Mouse (Mus musculus) kidney, adult 2 months (tissue): ENCODE data around the gene Depdc5. TPM values are rescaled to one million over a fixed set of nuclear protein-coding genes. Genes with fewer than 3 reads are reported as not detected.
"Not testable (repeated sequence)": the region's sequence is repeated elsewhere in the genome, so short reads cannot be mapped to it uniquely, and the experiment has no call there.

Experiments
- DNase-seq: peaks from one replicate; pipeline ENCODE4 v3.0.0; 2021
- H3K27ac ChIP-seq: fragments of 200-500 bp; 2 replicates; pipeline ENCODE4 v1.5.1; 2012; ENCODE audit warnings: low read depth, low read length, control low read depth, inconsistent platforms; ENCODE audit not compliant: insufficient read depth
- H3K27me3 ChIP-seq: fragments of 200-500 bp; replicated peaks from 2 replicates; pipeline ENCODE4 v1.6.1; 2012; ENCODE audit warnings: mild to moderate bottlenecking, moderate library complexity, low read length, inconsistent platforms; ENCODE audit not compliant: control insufficient read depth, insufficient read depth
- H3K36me3 ChIP-seq: fragments of 200-500 bp; 2 replicates; pipeline ENCODE4 v1.6.1; 2012; ENCODE audit warnings: mild to moderate bottlenecking, moderate library complexity, low read length, inconsistent platforms; ENCODE audit not compliant: control insufficient read depth, insufficient read depth
- H3K4me1 ChIP-seq: fragments of 200-500 bp; 2 replicates; pipeline ENCODE4 v1.6.1; 2011; ENCODE audit warnings: low read length; ENCODE audit not compliant: control insufficient read depth, insufficient read depth
- H3K4me3 ChIP-seq: fragments of 200-500 bp; 2 replicates; pipeline ENCODE4 v1.5.1; 2011; ENCODE audit warnings: mild to moderate bottlenecking, low read depth, low read length, control low read depth; ENCODE audit not compliant: insufficient read depth
- CTCF ChIP-seq: fragments of 200-500 bp; conservative IDR thresholded peaks from 2 replicates; pipeline ENCODE4 v1.5.1; 2011; ENCODE audit warnings: low read depth, mild to moderate bottlenecking, control low read depth, low read length, moderate library complexity, mixed read lengths; ENCODE audit not compliant: insufficient read depth, insufficient read length
- POLR2A ChIP-seq: fragments of 200-500 bp; IDR thresholded peaks from one replicate; pipeline ENCODE4 v1.6.1; 2011; ENCODE audit warnings: low read depth, low read length, control low read depth
- WGBS: fragments of 180-500 bp; shearing (Covaris S2); methylation state at CpG from one replicate; pipeline ENCODE4 v1.1.7; 2018; 5-methylcytosine and 5-hydroxymethylcytosine counted together
- polyA plus RNA-seq: library from polyadenylated mRNA; depleted of rRNA; stranded (reverse); fragments of >200 nt; gene quantifications from 2 replicates; pipeline ENCODE4 v1.2.3, GENCODE M21; 2012; rRNA removed

Gene Depdc5
- 11.8 and 13.0 TPM in 2 replicates for polyA plus RNA-seq

DNA sequence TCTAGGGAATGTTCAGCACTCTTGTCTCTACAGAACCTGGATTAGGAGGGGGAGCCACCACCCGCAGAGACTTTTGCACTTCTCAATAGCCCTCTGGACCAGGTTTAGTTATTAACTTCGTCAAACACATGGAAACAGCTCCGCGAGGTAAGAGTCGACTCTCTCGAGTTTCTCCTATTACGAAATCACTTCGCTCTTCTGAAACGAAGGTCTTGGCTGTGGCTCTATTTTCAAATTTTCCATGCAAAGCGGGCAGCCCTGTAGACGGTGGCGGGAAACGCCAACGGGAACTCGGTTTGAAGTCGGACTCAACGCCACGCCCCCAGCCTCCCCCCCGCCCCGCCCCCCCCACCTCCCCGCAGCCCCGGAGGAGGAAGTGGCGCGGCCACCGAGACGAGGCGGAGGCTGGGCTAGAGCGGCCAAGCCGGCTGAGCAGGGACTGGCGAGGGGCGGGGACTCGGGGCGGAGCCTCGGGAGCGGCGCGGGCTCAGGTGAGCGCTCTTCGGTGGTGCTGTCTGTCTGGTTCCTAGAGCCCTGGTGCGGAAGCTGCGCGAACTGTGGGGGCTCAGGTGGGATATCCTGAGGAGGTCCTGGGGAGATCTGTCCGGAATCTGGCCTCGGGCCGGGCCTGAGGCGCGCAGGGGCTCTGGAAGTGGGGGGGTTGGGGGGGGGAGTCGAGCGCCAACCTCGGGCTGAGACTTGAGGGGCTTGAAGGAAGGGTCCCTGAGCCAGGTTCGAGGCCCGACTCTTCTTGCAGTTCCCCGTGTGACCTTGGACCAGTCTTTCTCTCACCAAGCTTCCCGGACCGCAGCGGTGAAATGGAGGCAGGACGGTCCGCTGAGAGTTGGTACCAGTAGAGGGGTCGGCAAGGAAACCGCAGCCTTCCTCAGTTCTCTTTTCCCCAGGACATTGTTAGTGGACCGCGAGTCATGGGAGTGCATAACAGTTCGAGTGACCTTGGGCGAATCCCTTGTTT is at the start of gene Depdc5:
Gene Depdc5, plus strand, starts transcription at position 449 of the 976 bp plus-strand sequence.
- Histone ChIP-seq H3K27ac (peak within 1 kb of the TSS; percentile 86), H3K36me3 (no peaks in the 10 kb centered on the region; the same call in 1 of the 2 replicates), H3K27me3 (no peaks in the 10 kb centered on the region), H3K4me1 (no peaks in the 10 kb centered on the region), H3K4me3 (peak within 1 kb of the TSS; percentile 83)
- under 1% methylated on average over 63 of the region's 64 CpGs for WGBS
- no peak for TF ChIP-seq CTCF
- TF ChIP-seq POLR2A = peak; percentile 34
- DNase-seq = peak; percentile 97

DNA sequence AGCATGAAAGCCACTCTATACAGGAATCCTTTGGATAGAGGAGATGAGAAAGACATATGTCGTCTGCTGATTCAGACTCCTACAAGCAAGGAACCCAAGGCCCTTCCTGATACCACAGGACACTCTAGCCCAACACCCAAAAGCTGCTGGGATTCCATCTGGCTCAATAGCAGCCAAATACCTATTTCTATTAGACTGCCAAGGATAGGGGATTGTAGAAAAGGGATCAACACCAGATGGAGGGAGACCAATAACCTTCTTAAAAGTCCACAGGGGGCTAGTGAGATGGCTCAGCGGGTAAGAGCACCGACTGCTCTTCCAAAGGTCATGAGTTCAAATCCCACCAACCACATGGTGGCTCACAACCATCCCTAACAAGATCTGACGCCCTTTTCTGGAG is 48.1 kb upstream of the Depdc5 start:
- Histone ChIP-seq H3K27me3 (no peaks in the 10 kb centered on the region), H3K27ac (no peak overlapping the region), H3K4me3 (no peak overlapping the region), H3K36me3 (no peaks in the 10 kb centered on the region; the same call in 1 of the 2 replicates), H3K4me1 (no peaks in the 10 kb centered on the region)
- no peak for TF ChIP-seq POLR2A
- TF ChIP-seq CTCF = no peak
- no peak for DNase-seq
- WGBS = over 99% methylated on average over 4 of the region's 4 CpGs

DNA sequence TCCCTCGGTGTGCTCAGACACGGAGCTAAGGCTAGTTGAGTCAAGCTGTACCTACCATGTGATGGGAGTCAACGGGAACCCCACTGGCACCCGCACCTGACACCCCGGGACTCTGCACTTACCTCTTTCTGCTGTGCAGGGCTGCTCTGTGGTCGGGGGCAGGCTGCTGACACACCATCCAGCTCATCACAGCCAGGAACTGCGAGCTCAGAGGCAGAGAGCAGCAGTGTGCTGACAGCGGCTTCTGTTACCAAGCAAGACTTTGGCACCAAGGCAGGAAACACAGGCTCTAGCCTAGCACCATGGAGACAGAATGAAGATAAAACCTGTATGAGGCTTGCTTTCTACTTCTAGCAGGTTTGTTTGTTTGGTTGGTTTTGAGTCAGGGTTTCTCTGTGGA is 43.0 kb upstream of the Depdc5 start:
- TF ChIP-seq POLR2A (no peak), CTCF (no peak)
- Histone ChIP-seq H3K27me3 (no peaks in the 10 kb centered on the region), H3K36me3 (no peaks in the 10 kb centered on the region; the same call in 1 of the 2 replicates), H3K4me1 (no peaks in the 10 kb centered on the region), H3K4me3 (no peak overlapping the region), H3K27ac (no peak overlapping the region)
- 93% methylated on average over 8 of the region's 8 CpGs for WGBS
- no peak for DNase-seq

DNA sequence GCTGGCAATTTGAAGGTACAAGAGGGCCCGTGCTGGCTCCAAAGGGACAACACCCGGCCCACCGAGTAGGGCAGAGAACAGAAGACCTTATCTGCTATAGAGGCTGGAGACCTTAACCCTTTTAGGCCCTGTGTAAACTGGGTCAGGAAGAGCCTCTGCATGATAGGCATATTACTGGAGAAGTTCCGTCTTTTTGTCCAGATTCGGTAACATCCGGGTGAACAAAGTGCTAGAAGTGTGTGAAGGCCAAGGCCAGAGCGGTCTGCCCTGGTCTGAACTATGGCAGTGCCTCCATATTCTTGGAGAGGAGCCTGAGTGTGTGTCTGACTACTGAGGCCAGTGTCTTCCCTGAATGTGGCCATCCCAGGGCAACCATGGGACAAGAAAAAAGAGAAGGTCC is 36.5 kb upstream of the Depdc5 start, which contains the start of gene Gm20671:
Gene Gm20671, minus strand, starts transcription at position 101 of the 400 bp plus-strand sequence.
- TF ChIP-seq CTCF (no peak), POLR2A (no peak)
- H3K27ac ChIP-seq = no peak within 1 kb of the TSS
- no peak within 1 kb of the TSS for H3K4me3 ChIP-seq
- DNase-seq = no peak
- H3K4me1 ChIP-seq = no peaks in the 10 kb centered on the region
- no peaks in the 10 kb centered on the region; the same call in 1 of the 2 replicates for H3K36me3 ChIP-seq
- WGBS = 92% methylated on average over 7 of the region's 7 CpGs
- H3K27me3 ChIP-seq = no peaks in the 10 kb centered on the region

DNA sequence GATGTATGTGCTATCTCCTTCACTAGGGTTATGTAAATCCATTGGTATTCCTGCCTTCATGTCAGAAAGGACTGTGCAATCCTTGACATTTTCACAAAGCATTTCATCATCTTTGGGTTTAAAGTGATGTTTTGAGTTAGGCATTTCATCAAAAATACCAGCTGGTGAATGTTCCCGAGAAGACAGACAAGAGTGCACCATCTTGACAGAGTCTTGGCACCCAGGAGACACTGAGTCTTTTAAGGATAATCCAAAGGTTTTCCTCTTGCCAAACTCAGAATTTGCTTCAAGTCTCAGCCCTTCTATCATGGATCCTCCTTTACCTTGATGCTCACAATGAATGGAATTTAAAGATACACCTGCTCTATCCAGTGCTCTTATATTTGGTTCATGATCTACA is 34.7 kb upstream of the Depdc5 start:
- H3K36me3 ChIP-seq, H3K4me1 ChIP-seq, H3K4me3 ChIP-seq, DNase-seq, H3K27me3 ChIP-seq, H3K27ac ChIP-seq: not testable (repeated sequence)
- WGBS = 94% methylated on average over 1 of the region's 1 CpGs

DNA sequence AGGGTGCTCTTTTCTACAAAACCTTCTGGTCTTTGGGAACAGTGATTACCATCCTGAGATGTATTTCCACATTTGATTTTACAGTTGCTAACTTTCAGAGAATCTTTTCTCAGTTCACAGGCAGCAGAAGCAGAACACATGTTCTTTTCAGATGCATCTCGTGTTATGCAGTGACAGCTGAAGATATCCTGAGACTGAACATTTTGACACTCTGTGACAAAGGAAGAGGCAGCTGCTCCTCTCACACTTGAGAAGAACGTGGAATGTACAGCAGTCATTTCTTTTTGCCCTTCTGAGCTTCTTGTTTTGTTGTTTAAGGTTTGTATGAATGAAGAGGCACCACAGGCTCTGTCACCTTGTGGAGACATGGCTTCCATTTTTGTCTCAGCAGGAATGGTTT is 33.4 kb upstream of the Depdc5 start:
- no peak for TF ChIP-seq POLR2A
- no peak for TF ChIP-seq CTCF
- DNase-seq = no peak
- no peaks in the 10 kb centered on the region for H3K27me3 ChIP-seq
- no peaks in the 10 kb centered on the region; the same call in 1 of the 2 replicates for H3K36me3 ChIP-seq
- no peak overlapping the region for H3K27ac ChIP-seq
- 96% methylated on average over 2 of the region's 2 CpGs for WGBS
- H3K4me1 ChIP-seq = no peaks in the 10 kb centered on the region
- H3K4me3 ChIP-seq = no peak overlapping the region

DNA sequence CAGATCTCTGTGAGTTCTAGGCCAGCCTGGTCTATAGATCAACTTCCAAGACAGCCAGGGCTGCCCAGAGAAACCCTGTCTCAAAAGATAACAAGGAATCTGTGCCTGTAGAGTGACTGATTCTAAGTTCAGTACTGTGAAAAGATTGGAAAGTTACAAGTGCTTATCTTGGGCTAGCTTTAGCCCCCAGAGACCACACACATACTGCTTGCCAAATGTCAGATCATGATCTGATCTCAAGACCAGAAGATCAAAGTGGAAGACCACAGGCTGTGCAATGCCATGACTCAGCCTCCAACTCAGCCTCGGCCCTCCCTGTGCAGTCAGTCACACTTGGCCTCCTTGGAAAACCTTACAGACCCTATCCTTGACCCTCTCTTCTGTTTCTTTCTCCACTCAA is 29.0 kb upstream of the Depdc5 start:
- Histone ChIP-seq H3K36me3 (no peaks in the 10 kb centered on the region; the same call in 1 of the 2 replicates), H3K27ac (no peak overlapping the region), H3K4me3 (no peak overlapping the region), H3K27me3 (no peaks in the 10 kb centered on the region), H3K4me1 (no peaks in the 10 kb centered on the region)
- no peak for TF ChIP-seq CTCF
- TF ChIP-seq POLR2A = no peak
- 77% methylated on average over 1 of the region's 1 CpGs for WGBS
- no peak for DNase-seq
